Mouse (Mus musculus) kidney, embryonic 16.5 days (tissue): ENCODE data around the gene Ift43. TPM values are rescaled to one million over a fixed set of nuclear protein-coding genes. Genes with fewer than 3 reads are reported as not detected.

Experiments
- ATAC-seq: fragments of 200-750 bp; cut with Nextera tagmentation; 2 replicates; pipeline ENCODE4 v1.8.0; 2017; ENCODE audit warnings: moderate TSS enrichment; ENCODE audit not compliant: low FRiP score, low TSS enrichment
- H3K27ac ChIP-seq: fragments of 300-500 bp; sonication (generic); 2 replicates; pipeline ENCODE4 v1.5.1; 2014; ENCODE audit warnings: low read length
- H3K27me3 ChIP-seq: fragments of 300-500 bp; sonication (generic); 2 replicates; pipeline ENCODE4 v1.6.1; 2014; ENCODE audit warnings: low read length, control low read depth, mixed read lengths; ENCODE audit not compliant: insufficient read depth
- H3K36me3 ChIP-seq: fragments of 300-500 bp; sonication (generic); 2 replicates; pipeline ENCODE4 v1.6.1; 2014; ENCODE audit warnings: low read length, control low read depth, mixed read lengths; ENCODE audit not compliant: insufficient read depth
- H3K4me1 ChIP-seq: fragments of 300-500 bp; sonication (generic); 2 replicates; pipeline ENCODE4 v1.6.1; 2014; ENCODE audit warnings: low read length, control low read depth, mixed read lengths; ENCODE audit not compliant: insufficient read depth
- H3K4me2 ChIP-seq: fragments of 300-500 bp; sonication (generic); replicated peaks from 2 replicates; pipeline ENCODE4 v1.6.1; 2014; ENCODE audit warnings: low read depth, low read length
- H3K4me3 ChIP-seq: fragments of 300-500 bp; sonication (generic); 2 replicates; pipeline ENCODE4 v1.5.1; 2014; ENCODE audit warnings: mild to moderate bottlenecking, low read length
- H3K9ac ChIP-seq: fragments of 300-500 bp; sonication (generic); replicated peaks from 2 replicates; pipeline ENCODE4 v1.6.1; 2014; ENCODE audit warnings: low read length
- H3K9me3 ChIP-seq: fragments of 300-500 bp; sonication (generic); 2 replicates; pipeline ENCODE4 v1.6.1; 2016; ENCODE audit warnings: low read length, control low read depth
- WGBS: fragments of 180-500 bp; shearing (Covaris S2); extraction: QIAGEN DNeasy Blood & Tissue Kit; methylation state at CpG from one replicate; pipeline ENCODE4 v1.1.7; 2014; 5-methylcytosine and 5-hydroxymethylcytosine counted together
- polyA plus RNA-seq: library from polyadenylated mRNA; unstranded; fragments of >200 nt; fragmentation: Nextera tagmentation; extraction: Ambion mirVana; gene quantifications from 2 replicates; pipeline ENCODE4 v1.2.1, GENCODE M21; 2015

Gene Ift43
- polyA plus RNA-seq, 1 experiment from 2014 or later = 76.7 TPM

DNA sequence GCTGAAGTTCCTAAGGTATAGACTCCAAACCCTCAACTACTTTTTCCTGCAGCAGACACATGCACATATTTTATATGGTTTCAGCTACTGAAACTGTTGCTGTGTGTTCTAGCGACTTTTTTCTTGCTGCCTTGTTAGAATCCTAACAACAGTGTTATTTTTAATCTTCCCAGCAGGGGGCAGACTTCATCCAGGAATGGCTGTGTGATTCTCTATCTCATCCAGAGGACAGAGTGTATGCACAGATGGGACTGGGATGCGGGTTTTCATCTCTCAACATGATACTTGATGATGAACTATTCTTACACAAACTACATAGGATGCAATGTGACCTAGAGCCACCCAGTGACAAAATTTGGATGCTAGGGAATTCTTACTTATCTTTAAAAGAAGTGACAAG is 50.5 kb downstream of the Ift43 start:
- no peak overlapping the region for H3K27ac ChIP-seq
- no peak overlapping the region for H3K4me3 ChIP-seq
- no peak overlapping the region for H3K4me2 ChIP-seq
- peaks cover 3% of the 10 kb centered on the region; the same call in 1 of the 2 replicates for H3K4me1 ChIP-seq
- 20% methylated on average over 2 of the region's 2 CpGs for WGBS
- H3K36me3 ChIP-seq = no peaks in the 10 kb centered on the region
- no peak for ATAC-seq
- H3K9me3 ChIP-seq = no peaks in the 10 kb centered on the region
- no peak overlapping the region for H3K9ac ChIP-seq
- H3K27me3 ChIP-seq = no peaks in the 10 kb centered on the region

DNA sequence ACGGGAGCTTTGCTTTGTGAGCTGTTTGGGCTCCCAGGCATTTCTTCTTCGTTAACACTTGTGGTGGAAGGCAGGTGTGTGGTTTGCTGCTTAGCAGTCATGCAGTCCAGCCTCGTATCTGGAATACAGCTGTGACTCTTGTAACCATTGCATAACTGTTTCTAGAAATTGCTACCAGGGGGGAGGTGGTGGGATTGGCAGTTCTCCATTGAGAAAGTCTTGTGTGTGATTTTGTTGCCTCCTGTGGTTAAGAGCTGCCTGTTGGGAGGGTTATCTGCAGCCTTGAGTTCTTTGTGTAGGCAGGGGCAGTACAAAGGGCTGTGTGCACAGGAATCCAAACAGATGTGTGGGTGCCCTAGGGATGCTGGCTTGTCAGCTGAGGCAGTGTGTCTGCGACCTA is 53.4 kb downstream of the Ift43 start:
- H3K36me3 ChIP-seq = no peaks in the 10 kb centered on the region
- ATAC-seq = no peak
- no peak overlapping the region for H3K9ac ChIP-seq
- H3K27ac ChIP-seq = no peak overlapping the region
- WGBS = 85% methylated on average over 4 of the region's 4 CpGs
- H3K27me3 ChIP-seq = no peaks in the 10 kb centered on the region
- no peak overlapping the region for H3K4me2 ChIP-seq
- H3K4me1 ChIP-seq = no peaks in the 10 kb centered on the region
- H3K9me3 ChIP-seq = no peaks in the 10 kb centered on the region
- no peak overlapping the region for H3K4me3 ChIP-seq

DNA sequence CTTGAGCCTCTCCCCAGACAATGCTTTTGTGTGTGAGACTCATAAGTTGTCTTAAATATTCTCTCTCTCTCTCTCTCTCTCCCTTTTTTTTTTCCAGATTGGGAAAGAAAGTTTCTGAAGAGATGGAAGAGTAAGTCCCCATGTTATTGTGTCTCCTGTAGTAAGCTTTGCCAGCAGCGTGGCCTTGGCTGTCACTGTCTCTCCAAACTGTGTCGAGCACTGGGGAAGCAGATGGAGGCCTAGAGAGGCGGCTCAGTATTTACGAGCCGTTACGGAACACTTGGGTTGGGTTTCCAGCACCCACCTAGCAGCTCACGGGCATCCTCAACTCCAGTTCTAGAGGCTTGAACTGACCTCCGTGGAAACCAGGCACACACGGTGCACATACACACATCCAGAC is 56.4 kb downstream of the Ift43 start:
- H3K27ac ChIP-seq = no peak overlapping the region
- H3K27me3 ChIP-seq = no peaks in the 10 kb centered on the region
- no peak overlapping the region for H3K4me3 ChIP-seq
- H3K4me1 ChIP-seq = no peaks in the 10 kb centered on the region
- H3K36me3 ChIP-seq = no peaks in the 10 kb centered on the region
- WGBS = 63% methylated on average over 9 of the region's 9 CpGs
- H3K4me2 ChIP-seq = no peak overlapping the region
- ATAC-seq = no peak
- no peaks in the 10 kb centered on the region for H3K9me3 ChIP-seq
- H3K9ac ChIP-seq = no peak overlapping the region

DNA sequence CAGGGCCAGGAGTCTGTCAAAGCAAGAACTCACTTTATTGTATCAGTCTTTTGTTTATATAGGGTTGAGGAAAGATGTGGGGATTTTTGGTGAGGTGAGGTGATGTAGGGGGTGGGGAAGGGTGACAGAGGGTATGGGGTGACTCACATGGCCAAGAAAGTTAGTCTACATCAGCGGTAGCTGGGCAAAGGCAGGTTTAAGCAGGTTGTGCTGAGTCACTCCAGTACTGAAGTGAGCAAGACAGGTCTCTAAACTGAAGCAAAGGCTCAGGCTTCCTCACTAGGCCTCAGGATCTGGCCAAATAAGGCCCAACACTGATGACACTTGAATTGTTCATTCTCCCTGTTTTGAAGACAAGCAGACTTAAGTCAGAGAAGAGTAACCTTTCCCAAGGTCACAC is 60.0 kb downstream of the Ift43 start:
- no peak overlapping the region for H3K9ac ChIP-seq
- no peaks in the 10 kb centered on the region for H3K9me3 ChIP-seq
- no peaks in the 10 kb centered on the region for H3K27me3 ChIP-seq
- ATAC-seq = no peak
- H3K4me1 ChIP-seq = no peaks in the 10 kb centered on the region
- H3K36me3 ChIP-seq = no peaks in the 10 kb centered on the region; the same call in 1 of the 2 replicates
- 82% methylated on average over 1 of the region's 1 CpGs for WGBS
- no peak overlapping the region for H3K4me2 ChIP-seq
- H3K27ac ChIP-seq = no peak overlapping the region
- no peak overlapping the region for H3K4me3 ChIP-seq

DNA sequence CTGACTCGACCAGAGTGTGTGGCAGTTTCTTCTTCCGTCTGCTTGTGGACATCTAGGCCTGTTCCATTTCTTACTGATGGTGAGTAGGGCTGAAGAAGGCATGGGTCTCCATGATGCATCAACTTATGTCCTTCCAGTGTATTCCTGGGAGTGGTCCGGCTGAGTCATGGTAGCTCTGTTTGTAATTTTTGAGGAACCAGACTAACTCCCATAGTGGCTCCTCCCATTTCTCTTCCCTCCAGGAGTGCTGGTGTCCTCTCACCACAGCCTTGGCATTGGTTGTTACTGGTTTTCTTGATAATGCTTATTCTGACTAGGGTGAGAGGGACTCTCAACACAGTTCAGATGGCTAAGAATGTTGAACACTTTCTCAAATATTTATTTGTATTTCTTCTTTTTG is 63.9 kb downstream of the Ift43 start:
- ATAC-seq = no peak
- Histone ChIP-seq H3K27ac (no peak overlapping the region), H3K9ac (no peak overlapping the region), H3K4me3 (no peak overlapping the region), H3K9me3 (peaks cover 7% of the 10 kb centered on the region; the same call in 1 of the 2 replicates), H3K4me2 (no peak overlapping the region), H3K4me1 (no peaks in the 10 kb centered on the region), H3K27me3 (no peaks in the 10 kb centered on the region), H3K36me3 (peaks cover 6% of the 10 kb centered on the region)
- 86% methylated on average over 3 of the region's 3 CpGs for WGBS

- H3K4me3 ChIP-seq = no peak overlapping the region
- ATAC-seq = no peak
- H3K4me2 ChIP-seq = no peak overlapping the region
- 87% methylated on average over 6 of the region's 6 CpGs for WGBS
- peaks cover 7% of the 10 kb centered on the region; the same call in 1 of the 2 replicates for H3K9me3 ChIP-seq
- peaks cover 6% of the 10 kb centered on the region for H3K36me3 ChIP-seq
- no peak overlapping the region for H3K9ac ChIP-seq
- no peaks in the 10 kb centered on the region for H3K4me1 ChIP-seq
- H3K27me3 ChIP-seq = no peaks in the 10 kb centered on the region
- H3K27ac ChIP-seq = no peak overlapping the region
Observed at GRCm38 (mm10) chr12:86148271-86148670, 65.9 kb downstream of the Ift43 start.

GRCm38 (mm10) chr12:86149087-86149486 is 66.7 kb downstream of the Ift43 start:
- Histone ChIP-seq H3K4me2 (no peak overlapping the region), H3K4me3 (no peak overlapping the region), H3K4me1 (no peaks in the 10 kb centered on the region), H3K27ac (no peak overlapping the region), H3K9ac (no peak overlapping the region), H3K9me3 (peaks cover 7% of the 10 kb centered on the region; the same call in 1 of the 2 replicates), H3K27me3 (no peaks in the 10 kb centered on the region), H3K36me3 (peaks cover 6% of the 10 kb centered on the region)
- WGBS = 91% methylated on average over 6 of the region's 6 CpGs
- ATAC-seq = no peak

- Histone ChIP-seq H3K4me2 (no peak overlapping the region), H3K4me3 (no peak overlapping the region), H3K4me1 (no peaks in the 10 kb centered on the region), H3K27ac (no peak overlapping the region), H3K9ac (no peak overlapping the region), H3K36me3 (peaks cover 6% of the 10 kb centered on the region; the same call in 1 of the 2 replicates), H3K9me3 (peaks cover 7% of the 10 kb centered on the region; the same call in 1 of the 2 replicates), H3K27me3 (no peaks in the 10 kb centered on the region)
- ATAC-seq = no peak
- 46% methylated on average over 12 of the region's 12 CpGs for WGBS
Observed at GRCm38 (mm10) chr12:86151941-86152340, 69.6 kb downstream of the Ift43 start.

GRCm38 (mm10) chr12:86153213-86153957 is 71.0 kb downstream of the Ift43 start:
- Histone ChIP-seq H3K27me3 (no peaks in the 10 kb centered on the region), H3K4me2 (no peak overlapping the region), H3K36me3 (peaks cover 6% of the 10 kb centered on the region; the same call in 1 of the 2 replicates), H3K4me1 (peaks cover 13% of the 10 kb centered on the region), H3K4me3 (no peak overlapping the region), H3K27ac (no peak overlapping the region), H3K9ac (no peak overlapping the region), H3K9me3 (peaks cover 7% of the 10 kb centered on the region; the same call in 1 of the 2 replicates)
- WGBS = 85% methylated on average over 12 of the region's 12 CpGs
- ATAC-seq = no peak

GRCm38 (mm10) chr12:86155176-86155575 is 72.8 kb downstream of the Ift43 start:
- H3K4me1 ChIP-seq = peaks cover 15% of the 10 kb centered on the region
- peaks cover 4% of the 10 kb centered on the region; the same call in 1 of the 2 replicates for H3K36me3 ChIP-seq
- no peak overlapping the region for H3K4me2 ChIP-seq
- H3K27ac ChIP-seq = no peak overlapping the region
- H3K9ac ChIP-seq = no peak overlapping the region
- WGBS = 88% methylated on average over 8 of the region's 8 CpGs
- H3K4me3 ChIP-seq = no peak overlapping the region
- no peak for ATAC-seq
- no peaks in the 10 kb centered on the region for H3K27me3 ChIP-seq
- H3K9me3 ChIP-seq = peaks cover 5% of the 10 kb centered on the region; the same call in 1 of the 2 replicates
